Mouse (Mus musculus): ENCODE data around the gene Gm20817. TPM values are rescaled to one million over a fixed set of nuclear protein-coding genes. Genes with fewer than 3 reads are reported as not detected.

Gm20817 gene
- polyA plus RNA-seq (2015; fragmentation: Nextera tagmentation; extraction: Ambion mirVana): not detected in 2 replicates

GRCm38 (mm10) chrY:68832628-68833027 lies at the start of gene Gm20817:
Gene Gm20817, minus strand, starts transcription at chrY:68832728.

